ENCODE assay signal across 22 mouse cellular contexts in genomic region chr4:102495001-102495400, GRCm38 (mm10).
A peak's percentile ranks its signal among the peaks of the same experiment; 100 is the strongest.
DNase-seq lines count a peak whose midpoint lies in the region; ATAC-seq and TF ChIP-seq lines count a peak whose summit lies in the region.
"Had no signal": no experiment of that assay in that cellular context is flagged by ENCODE, and none has a peak within 500 bp of the region (broad histone marks: within the 10 kb centered on the region; RNA-seq: fewer than 3 reads in every experiment).

No protein-coding gene starts in this region.

- 36% methylated on average over 5 of the region's 5 CpGs for WGBS in heart, adult 2 months
- WGBS in limb, embryonic 15.5 days, result 57% methylated on average over 5 of the region's 5 CpGs
- WGBS in limb, embryonic 10.5 days, result 83% methylated on average over 5 of the region's 5 CpGs

- ATAC-seq in limb, embryonic 15.5 days (ENCODE audit: insufficient number of reproducible peaks, low FRiP score, low TSS enrichment, low read depth), result no peak
- no peak for ATAC-seq in megakaryocyte progenitor cell, adult 5-6 weeks (replicated peaks; ENCODE audit: poor library complexity)
- ATAC-seq: activated CD4-positive, CD25-positive, alpha-beta regulatory T cell, adult 4 months had no signal

- no peak overlapping the region for H3K4me3 ChIP-seq in heart, adult 2 months
- H3K4me3 ChIP-seq in limb, embryonic 15.5 days, result no peak overlapping the region
- H3K4me3 ChIP-seq in limb, embryonic 10.5 days, result no peak overlapping the region
- H3K4me3 ChIP-seq: embryonic facial prominence, embryonic 15.5 days; heart, embryonic 13.5 days; hindbrain, embryonic 15.5 days; limb, embryonic 13.5 days; liver, embryonic 13.5 days; midbrain, embryonic 10.5 days; neural tube, embryonic 15.5 days had no signal

- H3K79me2 ChIP-seq in heart, adult 2 months (replicated peaks; ENCODE audit: control insufficient read depth, insufficient read depth, low read length), result peaks cover 6% of the 10 kb centered on the region

- peaks cover 8% of the 10 kb centered on the region for H3K4me1 ChIP-seq in heart, adult 2 months (ENCODE audit: control insufficient read depth, insufficient read depth, low read length)
- peaks cover 33% of the 10 kb centered on the region for H3K4me1 ChIP-seq in limb, embryonic 15.5 days
- peaks cover 19% of the 10 kb centered on the region for H3K4me1 ChIP-seq in limb, embryonic 10.5 days
- H3K4me1 ChIP-seq: liver, embryonic 13.5 days; midbrain, embryonic 10.5 days had no signal

- no peak for TF ChIP-seq POLR2A in heart, adult 2 months (IDR thresholded peaks at IDR 0.05; ENCODE audit: insufficient read depth, low read depth, low read length)

- no peak overlapping the region for H3K4me2 ChIP-seq in limb, embryonic 15.5 days
- H3K4me2 ChIP-seq: embryonic facial prominence, embryonic 15.5 days; heart, embryonic 13.5 days; hindbrain, embryonic 15.5 days; limb, embryonic 13.5 days; liver, embryonic 13.5 days; neural tube, embryonic 15.5 days had no signal

- H3K9me3 ChIP-seq in limb, embryonic 15.5 days, result no peaks in the 10 kb centered on the region
- no peaks in the 10 kb centered on the region for H3K9me3 ChIP-seq in limb, embryonic 10.5 days (replicated peaks)
- H3K9me3 ChIP-seq: embryonic facial prominence, embryonic 15.5 days; heart, embryonic 13.5 days; hindbrain, embryonic 15.5 days; limb, embryonic 13.5 days; liver, embryonic 13.5 days; midbrain, embryonic 10.5 days; neural tube, embryonic 15.5 days had no signal

- TF ChIP-seq EP300 in heart, adult 2 months (IDR thresholded peaks at IDR 0.05; ENCODE audit: insufficient read depth, low read depth, low read length), result no peak

- intact Hi-C loops in heart, adult 2 months (cut with DNase I), result loop anchor here (10.0 kb wide), 1 partner anchor 650 kb away; no protein-coding TSS in a partner anchor
- intact Hi-C loops in heart, postnatal 10 days (cut with DNase I), result loop anchor here (10.0 kb wide), 1 partner anchor 720 kb away; the partner anchor contains the start of gene Slc35d1

- peak overlapping the region; percentile 17 for H3K27ac ChIP-seq in heart, adult 2 months
- H3K27ac ChIP-seq in limb, embryonic 15.5 days, result peak overlapping the region; percentile 65
- H3K27ac ChIP-seq in limb, embryonic 10.5 days, result no peak overlapping the region
- H3K27ac ChIP-seq: embryonic facial prominence, embryonic 15.5 days; heart, embryonic 13.5 days; hindbrain, embryonic 15.5 days; limb, embryonic 13.5 days; liver, embryonic 13.5 days; macrophage; midbrain, embryonic 10.5 days; neural tube, embryonic 15.5 days had no signal

- no peak for TF ChIP-seq CTCF in heart, adult 2 months (IDR thresholded peaks at IDR 0.05)

- H3K27me3 ChIP-seq in heart, adult 2 months (ENCODE audit: control insufficient read depth, insufficient read depth, low read length), result no peaks in the 10 kb centered on the region
- H3K27me3 ChIP-seq in limb, embryonic 15.5 days, result no peaks in the 10 kb centered on the region; the same call in 1 of the 2 replicates
- H3K27me3 ChIP-seq in limb, embryonic 10.5 days (ENCODE audit: low read depth, poor library complexity, severe bottlenecking), result peaks cover 34% of the 10 kb centered on the region
- H3K27me3 ChIP-seq: embryonic facial prominence, embryonic 15.5 days; heart, embryonic 13.5 days; hindbrain, embryonic 15.5 days; liver, embryonic 13.5 days; neural tube, embryonic 15.5 days had no signal

- no peak for DNase-seq in heart, adult 2 months
- DNase-seq in heart, postnatal 10 days, result no peak
- no peak for DNase-seq in limb, embryonic 10.5 days (ENCODE audit: low spot score)
- peak; percentile 37 for DNase-seq in 3T3-L1 (ENCODE audit: low read depth, low spot score)
- DNase-seq in adipocyte (ENCODE audit: low spot score), result peak; percentile 36
- DNase-seq: embryo, embryonic 11 days; kidney, adult 8-10 months; layer of hippocampus, postnatal 36 days; liver, embryonic 13.5 days; lung, adult 2 months; right cerebral cortex, adult 18-20 months had no signal

- no peak overlapping the region; the same call in 1 of the 2 replicates for H3K9ac ChIP-seq in heart, adult 2 months (ENCODE audit: low read depth, low read length)
- H3K9ac ChIP-seq in limb, embryonic 15.5 days, result no peak overlapping the region
- H3K9ac ChIP-seq: embryonic facial prominence, embryonic 15.5 days; forebrain, postnatal 0 days; heart, embryonic 13.5 days; hindbrain, embryonic 15.5 days; limb, embryonic 13.5 days; liver, embryonic 13.5 days; neural tube, embryonic 15.5 days had no signal

- peaks cover 5% of the 10 kb centered on the region for H3K36me3 ChIP-seq in heart, adult 2 months (ENCODE audit: control insufficient read depth, insufficient read depth, low read length)
- H3K36me3 ChIP-seq in limb, embryonic 15.5 days, result no peaks in the 10 kb centered on the region
- H3K36me3 ChIP-seq in limb, embryonic 10.5 days, result no peaks in the 10 kb centered on the region
- H3K36me3 ChIP-seq: embryonic facial prominence, embryonic 15.5 days; hindbrain, embryonic 15.5 days; limb, embryonic 13.5 days; liver, embryonic 13.5 days; midbrain, embryonic 10.5 days; neural tube, embryonic 15.5 days had no signal

Comparison
In these comparisons a context has a peak if more than half of its experiments do, and no peak if none do; other contexts are left out.
1. DNase-seq: peak in 3T3-L1 (single experiment) and adipocyte (single experiment); none in heart, adult 2 months (0 of 2), heart, postnatal 10 days (0 of 2) and limb, embryonic 10.5 days (single experiment).